Mouse (Mus musculus) heart, adult 2 months (tissue): ENCODE measurements around the gene Kcnn3.

Experiments
- CTCF ChIP-seq: fragments of 200-600 bp; IDR thresholded peaks from 2 replicates; pipeline ENCODE4 v1.8.1; 2022; ENCODE audit warnings: antibody characterized with exemption, mild to moderate bottlenecking, moderate library complexity
- POLR2A ChIP-seq: fragments of 200-500 bp; IDR thresholded peaks from 2 replicates; pipeline ENCODE4 v1.6.1; 2011; ENCODE audit warnings: mild to moderate bottlenecking, low read depth, low read length, control low read depth; ENCODE audit not compliant: insufficient read depth

DNA sequence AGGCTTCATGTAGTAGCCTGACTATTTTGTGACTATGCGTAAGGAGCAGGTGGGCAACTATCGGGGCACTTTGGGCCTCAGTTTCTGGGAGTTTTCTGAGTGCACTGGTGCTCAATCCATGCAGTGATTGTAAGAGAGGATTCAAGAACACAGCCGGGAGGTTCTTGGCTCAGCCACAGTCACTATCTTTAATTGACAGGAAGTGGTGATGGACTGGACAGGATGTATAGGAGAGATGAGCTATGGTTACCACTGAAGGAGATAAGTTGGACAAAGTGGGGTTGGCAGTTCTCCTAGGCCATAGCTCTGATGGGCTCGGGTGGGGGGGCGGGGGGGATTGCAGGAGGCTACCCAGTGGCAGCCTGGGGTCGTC is 20.4 kb downstream of the Kcnn3 start:
- no peak for TF ChIP-seq POLR2A
- TF ChIP-seq CTCF, result no peak
